Mouse (Mus musculus) heart, adult 2 months (tissue): ENCODE measurements at regions not wholly inside any gene's neighbourhood (a gene's known extent, or its start where the extent isn't known, plus 50 kb on each side); places are given as distances from the start of the nearest gene placed in this dataset.
A peak's percentile ranks its signal among the peaks of the same experiment; 100 is the strongest.
"Not testable (repeated sequence)": the region's sequence is repeated elsewhere in the genome, so short reads cannot be mapped to it uniquely, and the experiment has no call there.

Experiments
- DNase-seq, 2 experiments: peaks; one replicate each; pipeline ENCODE4 v3.0.0; 2021
- H3K27ac ChIP-seq: fragments of 200-600 bp; 2 replicates; pipeline ENCODE4 v1.8.1; 2022
- H3K27me3 ChIP-seq: fragments of 200-500 bp; 2 replicates; pipeline ENCODE4 v1.6.1; 2012; ENCODE audit warnings: mild to moderate bottlenecking, low read length, inconsistent platforms, mixed read lengths; ENCODE audit not compliant: control insufficient read depth, insufficient read depth
- H3K36me3 ChIP-seq: fragments of 200-500 bp; 2 replicates; pipeline ENCODE4 v1.6.1; 2012; ENCODE audit warnings: low read length, inconsistent platforms; ENCODE audit not compliant: control insufficient read depth, insufficient read depth
- H3K4me1 ChIP-seq: fragments of 200-500 bp; 2 replicates; pipeline ENCODE4 v1.6.1; 2011; ENCODE audit warnings: low read length; ENCODE audit not compliant: control insufficient read depth, insufficient read depth
- H3K4me3 ChIP-seq: fragments of 200-600 bp; 2 replicates; pipeline ENCODE4 v1.8.1; 2022
- H3K79me2 ChIP-seq: fragments of 200-500 bp; replicated peaks from 2 replicates; pipeline ENCODE4 v1.6.1; 2012; ENCODE audit warnings: mild to moderate bottlenecking, inconsistent platforms, low read length, moderate library complexity, mixed read lengths; ENCODE audit not compliant: control insufficient read depth, insufficient read depth
- H3K9ac ChIP-seq: fragments of 200-500 bp; 2 replicates; pipeline ENCODE4 v1.6.1; 2012; ENCODE audit warnings: low read depth, mild to moderate bottlenecking, control low read depth, inconsistent platforms, low read length, mixed read lengths
- CTCF ChIP-seq: fragments of 200-600 bp; IDR thresholded peaks from 2 replicates; pipeline ENCODE4 v1.8.1; 2022; ENCODE audit warnings: antibody characterized with exemption, mild to moderate bottlenecking, moderate library complexity
- EP300 ChIP-seq: fragments of 200-500 bp; IDR thresholded peaks from 2 replicates; pipeline ENCODE4 v1.6.1; 2011; ENCODE audit warnings: low read depth, low read length, control low read depth; ENCODE audit not compliant: insufficient read depth
- POLR2A ChIP-seq: fragments of 200-500 bp; IDR thresholded peaks from 2 replicates; pipeline ENCODE4 v1.6.1; 2011; ENCODE audit warnings: mild to moderate bottlenecking, low read depth, low read length, control low read depth; ENCODE audit not compliant: insufficient read depth
- WGBS: fragments of 180-500 bp; shearing (Covaris S2); methylation state at CpG from one replicate; pipeline ENCODE4 v1.1.7; 2018; 5-methylcytosine and 5-hydroxymethylcytosine counted together
- intact Hi-C: fragments of 180-260 bp; cut with DNase I; formaldehyde crosslinking; loops from one replicate; pipeline ENCODE4 v1.15.1; 2025

DNA sequence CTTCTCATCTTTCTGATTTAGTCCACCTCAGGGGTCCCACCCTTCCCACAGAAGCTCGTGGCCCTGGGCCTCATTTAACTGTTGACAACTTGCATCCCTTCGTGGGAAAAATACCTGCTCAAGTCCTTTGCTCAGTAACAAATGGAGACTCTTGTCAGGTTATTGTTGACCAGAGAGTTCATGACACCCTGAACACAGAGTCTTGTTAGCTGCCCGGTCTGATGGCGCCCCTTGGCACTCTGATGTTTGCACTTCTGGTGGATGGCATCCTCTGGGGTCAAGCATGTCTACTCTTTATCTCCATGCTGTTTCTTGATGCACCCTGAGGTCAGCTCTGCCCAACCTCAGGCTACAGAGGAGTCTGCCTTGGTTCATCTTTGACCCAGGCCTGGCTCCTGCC lies 157.6 kb upstream of the Trpc7 start:
- Histone ChIP-seq H3K4me3 (no peak overlapping the region), H3K4me1 (no peaks in the 10 kb centered on the region), H3K79me2 (no peaks in the 10 kb centered on the region), H3K27ac (no peak overlapping the region), H3K27me3 (no peaks in the 10 kb centered on the region), H3K36me3 (no peaks in the 10 kb centered on the region), H3K9ac (no peak overlapping the region)
- no peak for DNase-seq
- no peak for TF ChIP-seq CTCF
- no peak for TF ChIP-seq EP300
- TF ChIP-seq POLR2A: no peak
- intact Hi-C loops: no loop called here
- 68% methylated on average over 4 of the region's 4 CpGs for WGBS

DNA sequence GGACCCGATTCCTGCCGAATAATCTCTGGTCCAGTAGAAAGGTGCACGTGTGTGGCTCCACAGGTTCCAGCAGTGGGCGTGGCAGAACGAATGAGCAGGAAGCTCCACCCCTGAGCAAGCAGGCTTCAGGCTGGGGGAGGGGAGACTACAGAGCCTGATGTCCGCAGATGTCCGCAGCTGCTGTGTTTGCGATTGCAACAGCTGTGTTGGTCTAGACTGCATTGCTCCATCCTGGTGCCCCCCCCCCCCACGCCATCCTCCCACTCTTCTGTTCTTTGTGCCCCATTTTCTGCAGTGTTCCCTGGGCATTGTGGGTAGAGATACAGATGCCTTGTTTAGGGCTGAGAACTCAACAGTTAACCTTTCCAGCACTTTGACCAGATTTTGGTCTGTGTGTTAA lies 150.3 kb upstream of the Trpc7 start:
- H3K9ac ChIP-seq, H3K4me3 ChIP-seq, H3K79me2 ChIP-seq, H3K4me1 ChIP-seq, H3K36me3 ChIP-seq, H3K27me3 ChIP-seq, intact Hi-C loops, H3K27ac ChIP-seq: not testable (repeated sequence)
- peak; percentile 35 to 42 for DNase-seq
- WGBS: 35% methylated on average over 9 of the region's 9 CpGs

DNA sequence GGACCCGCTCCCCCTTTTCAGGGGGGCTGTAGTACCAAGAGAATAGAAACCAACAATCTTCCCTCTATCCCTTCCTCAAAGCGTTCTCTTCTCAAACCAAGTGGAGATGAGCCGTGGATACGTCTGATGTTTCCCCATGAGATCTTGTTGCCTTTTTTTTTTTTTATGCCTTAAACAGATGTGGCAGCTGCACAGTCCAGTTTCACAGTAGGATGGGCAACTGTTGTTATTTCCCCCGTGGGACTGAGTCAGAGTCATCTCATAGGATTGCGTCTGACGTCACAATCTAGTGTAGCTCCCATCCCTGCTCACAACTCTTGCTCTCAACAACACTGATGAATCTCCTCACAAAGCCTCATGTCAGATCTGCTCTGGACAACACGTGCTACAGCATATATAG lies 148.7 kb upstream of the Trpc7 start:
- WGBS: 73% methylated on average over 8 of the region's 8 CpGs
- Histone ChIP-seq H3K79me2 (no peaks in the 10 kb centered on the region), H3K4me1 (no peaks in the 10 kb centered on the region), H3K4me3 (no peak overlapping the region), H3K27ac (no peak overlapping the region), H3K9ac (no peak overlapping the region), H3K27me3 (0 out of 2 replicates have a peak, but pooled peaks cover 1% of the 10 kb centered on the region), H3K36me3 (no peaks in the 10 kb centered on the region)
- no peak for DNase-seq
- intact Hi-C loops: no loop called here
- TF ChIP-seq CTCF: no peak
- no peak for TF ChIP-seq EP300
- TF ChIP-seq POLR2A: no peak

DNA sequence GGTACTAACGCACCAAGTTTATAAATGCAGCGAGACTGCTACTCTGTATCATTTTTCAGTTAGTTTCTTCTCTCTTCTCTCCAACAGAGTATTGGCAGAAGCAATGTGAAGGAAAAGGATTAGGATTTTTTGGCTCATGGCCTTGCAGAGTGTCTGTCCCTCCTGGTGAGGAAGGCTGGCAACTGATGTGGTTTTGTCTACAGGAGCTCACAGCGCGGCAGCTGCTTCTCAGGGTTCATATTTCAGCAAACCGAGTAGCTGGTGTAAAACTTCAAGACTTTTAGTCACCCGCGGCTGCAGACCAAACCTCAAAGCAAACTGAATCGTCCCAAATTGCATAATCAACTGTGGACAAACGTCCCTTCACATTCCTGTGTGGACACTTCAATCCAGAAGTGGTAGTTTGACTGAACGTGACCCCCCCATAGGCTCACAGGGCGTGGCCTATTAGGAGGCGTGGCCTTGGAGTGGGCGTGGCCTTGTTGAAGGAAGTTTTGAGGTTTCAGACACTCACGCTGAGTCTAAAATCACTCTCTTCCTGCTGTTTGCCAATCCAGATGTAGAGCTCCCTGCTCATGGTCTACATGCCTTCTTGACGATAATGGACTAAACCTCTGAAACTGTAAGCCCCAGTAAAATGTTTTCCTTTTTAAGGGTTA lies 147.7 kb upstream of the Trpc7 start:
- Histone ChIP-seq H3K36me3 (no peaks in the 10 kb centered on the region), H3K4me3 (no peak overlapping the region), H3K9ac (no peak overlapping the region), H3K79me2 (no peaks in the 10 kb centered on the region), H3K27ac (no peak overlapping the region), H3K27me3 (0 out of 2 replicates have a peak, but pooled peaks cover 1% of the 10 kb centered on the region), H3K4me1 (no peaks in the 10 kb centered on the region)
- no peak for TF ChIP-seq POLR2A
- no peak for TF ChIP-seq CTCF
- TF ChIP-seq EP300: no peak
- 79% methylated on average over 15 of the region's 15 CpGs for WGBS
- peak in 1 of 2 experiments; percentile 22 for DNase-seq
- intact Hi-C loops: no loop called here

DNA sequence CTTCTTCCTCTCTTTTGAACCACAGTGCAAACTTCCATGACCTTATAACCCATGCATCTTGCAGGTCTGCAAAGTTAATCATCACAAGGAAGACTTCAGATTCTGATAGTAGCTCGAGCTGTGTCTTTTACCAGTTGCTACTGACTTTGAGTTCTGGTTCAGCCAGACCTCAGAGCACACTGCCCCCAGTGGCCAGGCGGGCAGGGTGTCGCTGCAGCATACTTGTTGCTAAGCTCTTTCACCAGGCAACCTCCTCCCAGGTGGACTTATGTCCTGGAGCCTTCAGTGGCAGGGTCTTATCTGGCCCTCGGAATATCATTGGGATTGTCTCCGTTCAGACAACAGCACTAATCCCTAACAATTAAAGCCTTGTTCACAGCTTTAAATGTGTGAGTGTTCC lies 146.7 kb upstream of the Trpc7 start:
- Histone ChIP-seq H3K27ac (no peak overlapping the region), H3K27me3 (no peaks in the 10 kb centered on the region), H3K9ac (no peak overlapping the region), H3K36me3 (no peaks in the 10 kb centered on the region), H3K79me2 (no peaks in the 10 kb centered on the region), H3K4me1 (no peaks in the 10 kb centered on the region), H3K4me3 (no peak overlapping the region)
- DNase-seq: no peak
- intact Hi-C loops: no loop called here
- TF ChIP-seq EP300 (no peak), CTCF (peak; percentile 27; the same call in 1 of the 2 replicates), POLR2A (no peak)
- 59% methylated on average over 5 of the region's 5 CpGs for WGBS

DNA sequence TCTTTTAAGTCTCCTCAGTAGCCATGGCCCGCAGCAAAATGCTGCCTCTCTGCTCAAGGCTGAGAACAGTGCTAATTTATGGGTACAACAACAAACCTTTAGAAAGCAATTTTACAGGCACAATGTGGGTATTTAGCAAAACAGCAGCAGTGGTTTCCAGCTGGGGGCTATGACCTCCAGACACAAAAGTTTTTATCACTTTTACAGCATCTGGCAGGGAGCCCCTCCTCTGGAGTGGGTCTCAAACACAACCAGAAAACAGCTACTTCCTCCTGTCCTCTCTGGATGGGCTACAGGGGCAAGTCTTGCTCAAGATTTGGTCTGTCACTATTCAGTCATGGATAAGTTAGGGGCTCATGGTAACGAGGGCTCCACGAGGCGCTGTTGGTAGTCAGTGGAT lies 137.1 kb upstream of the Trpc7 start:
- H3K79me2 ChIP-seq: no peaks in the 10 kb centered on the region
- TF ChIP-seq EP300: no peak
- no peak for DNase-seq
- intact Hi-C loops: no loop called here
- H3K27me3 ChIP-seq: no peaks in the 10 kb centered on the region
- H3K4me3 ChIP-seq: no peak overlapping the region
- WGBS: 79% methylated on average over 4 of the region's 4 CpGs
- no peak overlapping the region for H3K27ac ChIP-seq
- H3K9ac ChIP-seq: no peak overlapping the region
- no peaks in the 10 kb centered on the region for H3K4me1 ChIP-seq
- no peaks in the 10 kb centered on the region for H3K36me3 ChIP-seq
